In genomic region chr14:20482051-20482751, GRCm38 (mm10) we compare ENCODE assay signal across 23 mouse cellular contexts. TPM values are rescaled to one million over a fixed set of nuclear protein-coding genes. Genes with fewer than 3 reads are reported as not detected.
A peak's percentile ranks its signal among the peaks of the same experiment; 100 is the strongest.
DNase-seq lines count a peak whose midpoint lies in the region; ATAC-seq and TF ChIP-seq lines count a peak whose summit lies in the region.
"Had no signal": no experiment of that assay in that cellular context is flagged by ENCODE, and none has a peak within 500 bp of the region (broad histone marks: within the 10 kb centered on the region; RNA-seq: fewer than 3 reads in every experiment).

No protein-coding gene starts in this region.

- no peak for TF ChIP-seq EP300 in MEL (IDR thresholded peaks at IDR 0.05; ENCODE audit: low read depth in 1 of 2, low read length in 2 of 2)

- no peaks in the 10 kb centered on the region for H3K9me3 ChIP-seq in heart, embryonic 10.5 days
- H3K9me3 ChIP-seq in midbrain, embryonic 11.5 days (ENCODE audit: control insufficient read depth, low read length): no peaks in the 10 kb centered on the region
- H3K9me3 ChIP-seq in midbrain, embryonic 14.5 days (ENCODE audit: control insufficient read depth, low read length): no peaks in the 10 kb centered on the region
- H3K9me3 ChIP-seq in MEL (replicated peaks; ENCODE audit: insufficient read depth, low read length): no peaks in the 10 kb centered on the region
- H3K9me3 ChIP-seq: G1E had no signal

- no peak overlapping the region for H3K27ac ChIP-seq in heart, embryonic 10.5 days
- H3K27ac ChIP-seq in midbrain, embryonic 11.5 days (ENCODE audit: low read depth, low read length): no peak overlapping the region
- H3K27ac ChIP-seq in midbrain, embryonic 14.5 days (replicated peaks; ENCODE audit: low read depth, low read length): no peak overlapping the region
- peak overlapping the region; percentile 12; the same call in 1 of the 2 replicates for H3K27ac ChIP-seq in MEL (ENCODE audit: control insufficient read depth, low read depth, low read length)

- H3K4me3 ChIP-seq in heart, embryonic 10.5 days: no peak overlapping the region
- H3K4me3 ChIP-seq in midbrain, embryonic 11.5 days (ENCODE audit: low read depth, low read length): no peak overlapping the region
- H3K4me3 ChIP-seq in midbrain, embryonic 14.5 days (replicated peaks; ENCODE audit: low read depth, low read length): no peak overlapping the region
- H3K4me3 ChIP-seq in MEL (ENCODE audit: control insufficient read depth in 1 of 2, insufficient read depth in 1 of 2, low read depth in 2 of 2, low read length in 2 of 2): no peak overlapping the region

- peaks cover 11% of the 10 kb centered on the region for H3K79me2 ChIP-seq in MEL (ENCODE audit: control insufficient read depth, insufficient read depth, low read length, poor library complexity)

- TF ChIP-seq RAD21 in MEL (IDR thresholded peaks at IDR 0.05; ENCODE audit: low read depth, low read length): no peak

- no peak for TF ChIP-seq CTCF in MEL (IDR thresholded peaks at IDR 0.05 in 2 of 3, conservative IDR thresholded peaks at IDR 0.05 in 1 of 3; ENCODE audit: control insufficient read depth in 1 of 3, insufficient read depth in 1 of 3, low read depth in 2 of 3, low read length in 3 of 3, poor library complexity in 1 of 3, severe bottlenecking in 1 of 3)

- peak; percentile 24 for DNase-seq in heart, adult 11 months
- DNase-seq in heart, embryonic 10.5 days (ENCODE audit: low spot score): no peak
- DNase-seq in midbrain, embryonic 11.5 days (ENCODE audit: low spot score, missing footprints): peak; percentile 66
- DNase-seq in midbrain, embryonic 14.5 days: no peak
- DNase-seq in MEL (ENCODE audit: low read depth, low spot score): peak; percentile 64
- peak; percentile 51 for DNase-seq in MEL-GATA-1-ER (ENCODE audit: extremely low read depth, low read depth)
- DNase-seq in left cerebral cortex, postnatal 4 days: no peak
- DNase-seq in cerebellum, postnatal 36 days: no peak
- DNase-seq: adrenal gland, adult 8-10 months; adrenal gland, postnatal 10 days; adrenal gland, postnatal 14 days; adrenal gland, postnatal 25 days; adrenal gland, postnatal 36 days; B cell, adult 2 months; cerebellum, adult 11 months; cerebellum, adult 11-12 months; cerebellum, adult 18-20 months; cerebellum, adult 2 months had no signal

- H3K9ac ChIP-seq in midbrain, embryonic 11.5 days (ENCODE audit: low read length): no peak overlapping the region
- H3K9ac ChIP-seq in midbrain, embryonic 14.5 days (replicated peaks; ENCODE audit: low read length): no peak overlapping the region
- no peak overlapping the region for H3K9ac ChIP-seq in MEL (ENCODE audit: control insufficient read depth, low read depth, low read length, poor library complexity, severe bottlenecking)

- H3K4me1 ChIP-seq in heart, embryonic 10.5 days: peaks cover 17% of the 10 kb centered on the region
- 0 out of 2 replicates have a peak, but pooled peaks cover 2% of the 10 kb centered on the region for H3K4me1 ChIP-seq in midbrain, embryonic 11.5 days (ENCODE audit: control insufficient read depth, insufficient read depth, low read length)
- H3K4me1 ChIP-seq in midbrain, embryonic 14.5 days (ENCODE audit: control insufficient read depth, insufficient read depth, low read length): no peaks in the 10 kb centered on the region
- H3K4me1 ChIP-seq in MEL (ENCODE audit: control insufficient read depth in 1 of 2, insufficient read depth in 2 of 2, low read length in 2 of 2): peaks cover 15 to 20% of the 10 kb centered on the region in 2 experiments

- H3K4me2 ChIP-seq in midbrain, embryonic 11.5 days: no peak overlapping the region
- H3K4me2 ChIP-seq in midbrain, embryonic 14.5 days (ENCODE audit: low read length): no peak overlapping the region

- intact Hi-C loops in left cerebral cortex, postnatal 4 days (cut with DNase I): no loop called here

- no peaks in the 10 kb centered on the region for H3K27me3 ChIP-seq in heart, embryonic 10.5 days (ENCODE audit: insufficient read depth, poor library complexity, severe bottlenecking)
- H3K27me3 ChIP-seq in midbrain, embryonic 11.5 days (ENCODE audit: control insufficient read depth, insufficient read depth, low read length): peaks cover 4% of the 10 kb centered on the region; the same call in 1 of the 2 replicates
- H3K27me3 ChIP-seq in midbrain, embryonic 14.5 days (ENCODE audit: control insufficient read depth, insufficient read depth, low read length): no peaks in the 10 kb centered on the region
- H3K27me3 ChIP-seq in MEL (ENCODE audit: control insufficient read depth in 1 of 2, insufficient read depth in 2 of 2, low read length in 2 of 2): no peaks in the 10 kb centered on the region
- H3K27me3 ChIP-seq: CH12.LX, Patski had no signal

- TF ChIP-seq POLR2A in MEL (IDR thresholded peaks at IDR 0.05; ENCODE audit: control insufficient read depth in 1 of 2, insufficient read depth in 1 of 2, low read depth in 1 of 2, low read length in 2 of 2, poor library complexity in 1 of 2): no peak

- no peak for ATAC-seq in midbrain, embryonic 11.5 days (ENCODE audit: low FRiP score)
- no peak for ATAC-seq in midbrain, embryonic 14.5 days (ENCODE audit: low FRiP score, low TSS enrichment)
- ATAC-seq: activated CD4-positive, CD25-positive, alpha-beta regulatory T cell, adult 4 months; CD4-positive, CD25-positive, alpha-beta regulatory T cell, adult 4 months; Patski had no signal

- peaks cover 27% of the 10 kb centered on the region for H3K36me3 ChIP-seq in heart, embryonic 10.5 days
- H3K36me3 ChIP-seq in midbrain, embryonic 11.5 days (ENCODE audit: control insufficient read depth, insufficient read depth, low read length): 0 out of 2 replicates have a peak, but pooled peaks cover under 1% of the 10 kb centered on the region
- peaks cover 7% of the 10 kb centered on the region; the same call in 1 of the 2 replicates for H3K36me3 ChIP-seq in midbrain, embryonic 14.5 days (ENCODE audit: control insufficient read depth, insufficient read depth, low read length)
- H3K36me3 ChIP-seq in MEL (ENCODE audit: control insufficient read depth in 1 of 2, insufficient read depth in 2 of 2, low read length in 2 of 2): peaks cover 0 to 36% of the 10 kb centered on the region in 2 experiments; a peak in 2 of 4 replicates

- 91% methylated on average over 7 of the region's 7 CpGs for WGBS in heart, embryonic 10.5 days
- WGBS in midbrain, embryonic 11.5 days: 87% methylated on average over 7 of the region's 7 CpGs
- WGBS in midbrain, embryonic 14.5 days: 92% methylated on average over 7 of the region's 7 CpGs

TF ChIP-seq in MEL, 35 proteins besides CTCF, POLR2A, EP300 and RAD21 (continues in another document):
- TF ChIP-seq ELF1 (IDR thresholded peaks at IDR 0.05; ENCODE audit: low read depth, low read length) (peak; percentile 69), ZMIZ1 (IDR thresholded peaks at IDR 0.05; ENCODE audit: low read depth, low read length) (no peak), MAX (IDR thresholded peaks at IDR 0.05; ENCODE audit: low read length) (no peak), POLR2AphosphoS5 (IDR thresholded peaks at IDR 0.05; ENCODE audit: borderline replicate concordance, low read depth, low read length) (no peak), USF2 (IDR thresholded peaks at IDR 0.05; ENCODE audit: borderline replicate concordance in 1 of 2, insufficient read depth in 1 of 2, low read depth in 1 of 2, low read length in 2 of 2) (no peak), JUND (IDR thresholded peaks at IDR 0.05; ENCODE audit: low read depth, low read length) (no peak), CHD1 (IDR thresholded peaks at IDR 0.05; ENCODE audit: low read depth, low read length) (no peak), ETS1 (IDR thresholded peaks at IDR 0.05; ENCODE audit: low read depth, low read length) (no peak), RCOR1 (IDR thresholded peaks at IDR 0.05; ENCODE audit: low read depth, low read length) (no peak), ZC3H11A (IDR thresholded peaks at IDR 0.05; ENCODE audit: low read depth, low read length) (no peak), NRF1 (IDR thresholded peaks at IDR 0.05; ENCODE audit: insufficient read depth, low read depth, low read length, poor library complexity, severe bottlenecking) (no peak), MYC (IDR thresholded peaks at IDR 0.05; ENCODE audit: low read depth, low read length) (no peak), TAL1 (IDR thresholded peaks at IDR 0.05; ENCODE audit: low read length) (no peak), KAT2A (conservative IDR thresholded peaks at IDR 0.05; ENCODE audit: low read depth, low read length) (no peak), TCF12 (IDR thresholded peaks at IDR 0.05; ENCODE audit: low read depth, low read length) (no peak), HCFC1 (IDR thresholded peaks at IDR 0.05; ENCODE audit: low read depth, low read length) (0 out of 2 replicates have a peak, but pooled peaks have one; percentile 36)

RNA-seq across cellular contexts. Expression of gene Anxa7, which starts 2.3 kb away (rescaled TPM):
- polyA plus RNA-seq in heart, embryonic 10.5 days (2016; fragmentation: Nextera tagmentation; extraction: Ambion mirVana): 36.6 and 38.5 TPM in 2 replicates
- polyA plus RNA-seq in midbrain, embryonic 11.5 days (2014; fragmentation: Nextera tagmentation; extraction: Ambion mirVana): 11.9 TPM in 2 replicates
- 9.4 and 11.6 TPM in 2 replicates for polyA plus RNA-seq in midbrain, embryonic 14.5 days (2014; fragmentation: Nextera tagmentation; extraction: Ambion mirVana)
- 44.8 and 52.0 TPM in 2 replicates for total RNA-seq in MEL (2012; rRNA removed)
- polyA plus RNA-seq in MEL (2012; ENCODE audit: insufficient read depth in 1 of 2, insufficient read length in 2 of 2, low read depth in 1 of 2, low replicate concordance in 2 of 2, missing spikeins in 1 of 2): 10 to 100 TPM in 1 of 2 experiments, not detected in 1; 70.3 TPM
- total RNA-seq in left cerebral cortex, postnatal 4 days (2021): 10 to 100 TPM; 46.1 to 50.4 TPM

RNA-seq across cellular contexts. Expression of gene Mss51, which starts 14.5 kb away (rescaled TPM):
- 0.64 and 0.65 TPM in 2 replicates for polyA plus RNA-seq in heart, embryonic 10.5 days (2016; fragmentation: Nextera tagmentation; extraction: Ambion mirVana)
- 0.83 and 1.1 TPM in 2 replicates for polyA plus RNA-seq in midbrain, embryonic 11.5 days (2014; fragmentation: Nextera tagmentation; extraction: Ambion mirVana)
- polyA plus RNA-seq in midbrain, embryonic 14.5 days (2014; fragmentation: Nextera tagmentation; extraction: Ambion mirVana): 0.27 and 0.49 TPM in 2 replicates
- total RNA-seq in MEL (2012; rRNA removed): 0.42 and 0.62 TPM in 2 replicates
- polyA plus RNA-seq in MEL (2012; ENCODE audit: insufficient read depth in 1 of 2, insufficient read length in 2 of 2, low read depth in 1 of 2, low replicate concordance in 2 of 2, missing spikeins in 1 of 2): 1 to 10 TPM in 1 of 2 experiments, not detected in 1; 1.1 TPM
- total RNA-seq in left cerebral cortex, postnatal 4 days (2021): 1 to 10 TPM; 1.4 to 1.8 TPM

RNA-seq across cellular contexts. Expression of gene Cfap70, which starts 30.2 kb away (rescaled TPM):
- 0.15 and 0.39 TPM in 2 replicates for polyA plus RNA-seq in heart, embryonic 10.5 days (2016; fragmentation: Nextera tagmentation; extraction: Ambion mirVana)
- polyA plus RNA-seq in midbrain, embryonic 11.5 days (2014; fragmentation: Nextera tagmentation; extraction: Ambion mirVana): 0.33 and 0.44 TPM in 2 replicates
- 0.38 and 1.00 TPM in 2 replicates for polyA plus RNA-seq in midbrain, embryonic 14.5 days (2014; fragmentation: Nextera tagmentation; extraction: Ambion mirVana)
- total RNA-seq in MEL (2012; rRNA removed): not detected in 2 replicates
- under 1 TPM in 1 of 2 experiments, not detected in 1; 0.11 TPM for polyA plus RNA-seq in MEL (2012; ENCODE audit: insufficient read depth in 1 of 2, insufficient read length in 2 of 2, low read depth in 1 of 2, low replicate concordance in 2 of 2, missing spikeins in 1 of 2)
- 1 to 10 TPM; 1.7 to 2.9 TPM for total RNA-seq in left cerebral cortex, postnatal 4 days (2021)
- total RNA-seq: G1E had no signal
- polyA plus RNA-seq: activated CD4-positive, CD25-positive, alpha-beta regulatory T cell, adult 4 months; CD4-positive, CD25-positive, alpha-beta regulatory T cell, adult 4 months; G1E had no signal

Comparison
In these comparisons a context has a peak if more than half of its experiments do, and no peak if none do; other contexts are left out.
1. DNase-seq: peak in heart, adult 11 months (single experiment), midbrain, embryonic 11.5 days (single experiment), MEL (single experiment) and MEL-GATA-1-ER (single experiment); none in heart, embryonic 10.5 days (single experiment), midbrain, embryonic 14.5 days (single experiment), left cerebral cortex, postnatal 4 days (single experiment) and cerebellum, postnatal 36 days (0 of 2).